ENCODE assay signal across 8 mouse cellular contexts in the genomic region with DNA sequence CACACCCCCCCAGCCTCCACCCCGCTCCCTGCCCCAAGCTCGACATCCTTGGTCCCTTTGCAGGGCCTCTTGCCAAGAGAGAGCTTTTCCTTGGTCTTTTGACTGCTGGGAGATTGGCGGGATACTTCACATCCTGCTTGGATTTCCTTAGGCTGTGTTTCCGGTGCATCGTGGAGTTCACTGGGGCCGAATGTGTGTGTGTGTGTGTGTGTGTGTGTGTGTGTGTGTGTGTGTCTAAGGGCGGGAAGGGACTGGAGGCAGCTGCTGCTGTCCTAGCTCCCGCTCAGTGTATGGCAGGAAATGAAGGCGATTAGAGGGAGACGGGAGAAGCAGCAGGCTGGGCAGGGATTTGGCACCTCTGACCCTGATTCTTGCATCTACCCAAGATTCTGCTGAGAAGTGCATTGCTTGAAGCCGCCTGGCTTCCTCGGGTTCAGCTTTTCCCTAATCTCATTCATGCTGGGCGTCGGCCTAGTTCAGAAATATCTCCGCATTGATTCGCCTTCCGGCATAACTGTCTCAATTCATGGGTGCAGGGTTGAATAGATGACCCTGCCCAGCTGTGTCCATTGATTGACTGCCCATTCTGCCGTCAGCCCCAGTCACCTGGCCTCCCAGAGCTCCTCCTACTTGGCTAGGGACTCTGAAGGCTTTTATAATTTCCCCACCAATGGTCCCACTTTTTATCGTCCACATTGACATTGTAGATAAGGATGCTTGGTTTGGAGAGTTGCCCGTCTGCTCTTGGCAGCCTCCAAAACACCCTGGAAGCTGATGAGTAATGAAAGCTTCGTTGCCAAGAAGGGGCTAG. TPM values are rescaled to one million over a fixed set of nuclear protein-coding genes. Genes with fewer than 3 reads are reported as not detected.
DNase-seq lines count a peak whose midpoint lies in the region; TF ChIP-seq lines count a peak whose summit lies in the region.

No protein-coding gene starts in this region.

- TF ChIP-seq CTCF in kidney, adult 2 months (conservative IDR thresholded peaks at IDR 0.05; ENCODE audit: insufficient read depth, insufficient read length, low read depth, low read length), result no peak

- DNase-seq in testis, postnatal 10 days (ENCODE audit: low spot score), result peak; percentile 58
- no peak for DNase-seq in testis, postnatal 14 days (ENCODE audit: low spot score)
- peak; percentile 25 for DNase-seq in embryo, embryonic 10 days (ENCODE audit: low spot score)
- DNase-seq in heart, adult 9 months (ENCODE audit: low spot score in 2 of 2), result peak; percentile 88 to 89
- peak; percentile 90 for DNase-seq in kidney, adult 2 months
- peak; percentile 71 to 81 for DNase-seq in lung, adult 18-20 months
- peak; percentile 74 for DNase-seq in retina, postnatal 1 day
- no peak for DNase-seq in frontal cortex, postnatal 25 days (ENCODE audit: low spot score in 2 of 2)

- TF ChIP-seq POLR2A in kidney, adult 2 months (IDR thresholded peaks at IDR 0.05; ENCODE audit: low read depth, low read length), result no peak

- 0 out of 2 replicates have a peak, but pooled peaks cover 3% of the 10 kb centered on the region for H3K4me1 ChIP-seq in kidney, adult 2 months (ENCODE audit: control insufficient read depth, insufficient read depth, low read length)

- no peaks in the 10 kb centered on the region for H3K36me3 ChIP-seq in kidney, adult 2 months (ENCODE audit: control insufficient read depth, insufficient read depth, low read length)

- no peak overlapping the region for H3K4me3 ChIP-seq in kidney, adult 2 months (ENCODE audit: insufficient read depth, low read depth, low read length)

- 44% methylated on average over 21 of the region's 21 CpGs for WGBS in kidney, adult 2 months

- peak overlapping the region; percentile 36; the same call in 1 of the 2 replicates for H3K27ac ChIP-seq in kidney, adult 2 months (ENCODE audit: insufficient read depth, low read depth, low read length)

- H3K27me3 ChIP-seq in kidney, adult 2 months (replicated peaks; ENCODE audit: control insufficient read depth, insufficient read depth, low read length), result no peaks in the 10 kb centered on the region

RNA-seq across cellular contexts. Expression of a gene that starts 9.6 kb away (rescaled TPM):
- 2.9 and 3.6 TPM in 2 replicates for polyA plus RNA-seq in kidney, adult 2 months (2012; rRNA removed)

RNA-seq across cellular contexts. Expression of a gene that starts 13.3 kb away (rescaled TPM):
- polyA plus RNA-seq in kidney, adult 2 months (2012; rRNA removed), result 9.6 and 14.2 TPM in 2 replicates

Comparison
In these comparisons a context has a peak if more than half of its experiments do, and no peak if none do; other contexts are left out.
1. DNase-seq: peak in testis, postnatal 10 days (single experiment), embryo, embryonic 10 days (single experiment), heart, adult 9 months (2 of 2), kidney, adult 2 months (single experiment), lung, adult 18-20 months (2 of 2) and retina, postnatal 1 day (single experiment); none in testis, postnatal 14 days (single experiment) and frontal cortex, postnatal 25 days (0 of 2).